Mouse (Mus musculus) right cerebral cortex, postnatal 10 days (tissue): ENCODE results near the gene Aggf1.
"Not testable (repeated sequence)": the region's sequence is repeated elsewhere in the genome, so short reads cannot be mapped to it uniquely, and the experiment has no call there.

Source experiments
- DNase-seq, 2 experiments: peaks; one replicate each; pipeline ENCODE4 v3.0.0; 2021; ENCODE audit warnings: low spot score in 2 of 2

Aggf1 gene

DNA sequence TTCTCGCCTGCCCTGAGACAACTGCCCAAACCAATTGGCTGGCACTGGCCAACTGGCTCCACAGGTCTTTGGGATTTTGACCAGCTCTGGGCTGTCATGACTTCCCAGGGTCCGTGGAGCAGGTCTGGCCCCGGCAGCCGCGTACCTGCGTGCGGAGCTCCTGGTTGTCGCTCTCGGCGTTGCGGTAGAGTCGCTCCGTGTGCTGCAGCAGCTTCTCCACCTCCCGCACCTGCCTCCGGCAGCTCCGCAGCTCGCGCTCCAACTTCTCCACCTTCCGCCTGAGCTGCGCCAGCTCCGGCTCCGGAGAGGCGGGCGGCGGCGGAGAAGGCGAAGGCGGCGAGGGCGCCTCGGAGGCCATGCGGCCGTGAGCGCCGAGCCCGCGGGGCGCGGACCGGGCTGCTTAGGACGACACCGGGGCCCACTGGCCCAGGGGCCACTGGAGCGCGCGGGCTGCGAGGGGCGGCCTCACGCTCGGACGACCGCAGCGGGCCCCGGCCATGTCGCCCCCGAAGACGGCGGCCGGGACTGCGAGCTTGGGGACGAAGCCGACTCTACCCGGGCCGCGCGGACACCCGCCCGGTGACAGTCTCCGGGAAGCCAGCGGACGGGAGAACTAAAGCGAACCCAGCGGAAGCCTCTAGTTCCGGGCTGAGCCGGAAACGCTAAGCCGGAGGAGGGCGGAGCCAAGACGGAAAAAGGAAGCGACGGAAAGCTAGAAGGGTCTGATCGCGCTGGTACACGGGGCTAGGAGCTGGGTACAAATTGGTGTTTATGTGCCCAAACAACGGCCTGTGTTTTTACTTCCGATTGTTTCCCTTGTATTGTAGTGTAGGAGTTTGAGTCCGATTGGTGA is at the start of gene Aggf1:
TSS of gene Aggf1 (minus strand) at position 652 of the 853 bp plus-strand sequence.
- peak; percentile 94 for DNase-seq

DNA sequence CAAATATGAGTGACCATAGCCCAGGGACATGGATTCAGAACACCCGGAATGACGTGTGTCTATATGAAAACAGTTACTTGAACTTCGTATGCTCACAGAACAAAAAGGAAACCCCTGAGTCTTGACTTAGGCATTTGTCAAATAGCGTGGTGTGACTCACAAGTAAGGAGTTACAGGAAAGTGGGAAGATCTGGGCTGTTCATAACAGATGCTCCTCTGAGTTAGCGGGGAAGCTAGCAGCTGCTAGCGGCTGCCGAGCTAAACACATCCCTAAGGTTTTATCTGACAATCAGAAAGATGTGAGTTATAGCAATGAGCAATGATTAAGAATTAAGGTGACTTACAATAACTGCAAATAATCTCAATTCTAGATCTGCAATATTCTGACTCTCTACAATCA is 49.8 kb upstream of the Aggf1 start:
- no peak for DNase-seq

DNA sequence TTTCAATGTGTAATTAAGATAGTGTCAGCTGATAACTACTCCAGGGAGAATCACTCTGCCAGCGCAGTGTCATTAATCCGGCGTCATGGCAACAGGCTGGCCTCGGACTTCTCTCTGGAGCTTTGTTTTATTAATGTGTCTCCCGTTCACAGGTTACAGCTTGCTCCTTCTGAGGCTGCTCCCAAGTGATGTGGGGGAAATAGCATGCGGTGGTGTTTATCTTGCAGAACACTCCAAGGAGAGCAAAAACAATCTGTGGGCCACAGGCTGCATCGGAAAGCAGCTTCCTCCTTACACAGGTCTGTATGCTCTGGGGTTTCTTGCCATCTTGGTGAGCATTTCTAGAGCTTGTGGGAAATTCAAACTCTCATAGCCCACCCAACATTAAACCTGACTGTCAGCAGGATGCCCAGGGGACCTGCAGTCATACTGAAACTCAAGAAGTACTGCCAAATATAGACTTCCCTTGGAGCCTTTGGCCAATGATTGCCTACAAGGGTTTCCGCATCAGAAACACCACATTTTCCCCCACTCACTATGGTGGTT is 44.1 kb upstream of the Aggf1 start:
- peak; percentile 34 to 46 for DNase-seq

GRCm38 (mm10) chr13:95418575-95419203 is 43.5 kb upstream of the Aggf1 start:
- no peak for DNase-seq

- DNase-seq, result no peak
These were observed 37.1 kb upstream of the Aggf1 start for GRCm38 (mm10) chr13:95412257-95412656.

DNA sequence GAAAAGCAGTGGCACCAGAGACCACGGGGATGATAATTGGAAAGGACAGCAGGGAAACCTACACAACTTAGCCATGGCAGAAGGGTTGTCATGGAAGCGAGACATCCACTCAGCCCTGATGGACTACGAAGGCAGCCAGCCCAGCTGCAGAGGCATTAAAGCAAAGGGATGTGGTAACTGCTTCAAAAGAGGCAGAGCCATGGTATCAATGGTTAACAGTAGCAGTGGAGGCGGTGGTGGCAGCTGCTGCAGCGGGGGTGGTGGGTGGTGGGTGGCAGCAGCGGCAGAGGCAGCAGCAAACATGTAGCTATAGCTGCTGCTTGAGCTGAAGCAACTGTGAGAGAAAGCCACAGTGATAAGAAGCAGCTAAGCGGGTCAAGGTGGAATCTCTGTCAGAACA is 18.1 kb upstream of the Aggf1 start:
- DNase-seq, result no peak

DNA sequence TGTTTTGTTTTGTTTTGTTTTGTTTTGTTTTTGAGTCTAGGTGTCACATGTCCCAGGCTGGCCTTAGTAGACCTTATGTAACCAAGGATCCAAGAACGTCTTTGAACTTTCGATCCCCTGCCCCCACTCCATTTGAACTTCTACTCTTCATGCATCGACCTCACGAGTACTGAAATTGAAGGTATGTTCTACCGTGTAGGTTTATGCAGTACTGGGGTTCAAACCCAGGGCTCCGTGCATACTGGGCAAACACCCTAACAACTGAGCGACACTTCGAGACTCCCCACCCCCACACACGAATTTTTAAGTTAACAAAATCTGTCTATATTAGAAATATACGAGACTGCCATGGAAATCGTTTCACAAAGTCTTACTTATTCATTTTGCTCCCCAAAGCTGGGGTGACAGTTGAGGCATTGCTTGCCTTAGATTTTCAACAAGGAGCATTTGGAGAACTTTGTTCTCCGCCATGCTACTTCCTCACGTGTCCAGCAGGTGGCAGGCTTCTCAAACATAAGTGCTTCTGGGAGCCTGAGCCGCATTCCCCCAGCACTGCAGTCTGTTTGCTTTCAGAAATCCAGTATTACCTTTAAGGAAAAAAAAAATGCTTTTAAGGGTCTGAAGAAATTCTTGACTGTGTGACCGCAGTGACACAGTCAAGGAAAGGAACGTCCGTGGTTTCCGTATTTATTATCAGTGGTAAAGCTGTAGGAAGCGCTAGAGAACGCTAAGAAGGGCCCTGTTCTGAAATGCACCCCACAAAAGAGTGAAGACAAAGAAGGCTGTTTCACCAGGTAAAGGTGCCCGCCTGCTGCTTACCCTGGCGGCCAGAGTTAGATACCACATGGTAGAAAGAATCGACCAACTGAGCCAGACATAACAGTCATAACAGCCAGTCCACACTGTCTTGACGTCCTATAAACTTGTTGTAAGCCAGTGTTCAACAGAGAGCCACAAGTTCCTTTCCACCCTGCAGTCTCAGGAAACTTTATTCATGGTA is 15.0 kb upstream of the Aggf1 start:
- peak; percentile 82 to 89 for DNase-seq

DNA sequence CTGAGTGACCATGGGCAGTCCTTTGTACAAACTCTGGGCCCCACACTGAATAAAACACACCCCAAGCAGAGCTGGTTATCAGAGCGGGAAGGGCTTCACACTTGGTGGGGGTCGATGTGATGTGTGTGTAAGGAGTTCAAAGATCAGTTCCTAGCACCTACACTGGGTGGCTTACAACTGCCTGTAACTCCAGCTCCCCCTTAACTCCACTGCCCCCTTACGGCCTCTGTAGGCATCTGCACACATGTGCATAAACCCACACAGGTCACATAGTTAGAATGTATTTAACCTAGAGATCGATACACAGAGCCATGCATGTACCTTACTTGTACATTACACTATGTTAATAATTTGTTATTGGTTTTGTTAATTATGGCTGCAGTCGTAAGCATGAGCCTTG is 13.1 kb upstream of the Aggf1 start:
- DNase-seq, result no peak

DNA sequence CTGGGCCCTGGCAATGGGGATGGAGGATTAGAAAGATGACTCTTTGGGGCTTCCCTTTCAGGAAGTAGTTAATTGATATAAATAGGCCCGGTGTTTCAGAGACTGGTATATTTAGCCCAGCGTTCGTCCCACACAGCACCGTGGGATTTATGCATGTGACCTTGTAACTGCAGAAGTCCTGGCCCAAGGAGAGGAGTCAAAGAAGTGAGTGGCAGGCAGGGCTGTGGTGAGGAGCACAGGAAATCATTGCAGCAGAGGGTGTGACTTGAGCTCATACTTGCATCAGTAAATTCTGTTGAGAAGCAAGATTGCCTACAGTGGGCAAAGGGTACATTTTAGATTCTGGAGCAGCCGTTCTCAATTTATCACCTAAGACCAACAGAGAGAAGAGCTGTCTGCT is 7.3 kb upstream of the Aggf1 start:
- DNase-seq, result no peak

- no peak for DNase-seq
These were observed 3.5 kb upstream of the Aggf1 start for GRCm38 (mm10) chr13:95378696-95379095.

GRCm38 (mm10) chr13:95376689-95377289 is 1.6 kb upstream of the Aggf1 start:
- DNase-seq, result not testable (repeated sequence)

GRCm38 (mm10) chr13:95375554-95375914 is 382 bp upstream of the Aggf1 start:
- DNase-seq, result no peak

- DNase-seq, result no peak
These were observed 8.8 kb downstream of the Aggf1 start for GRCm38 (mm10) chr13:95366356-95366755.

DNA sequence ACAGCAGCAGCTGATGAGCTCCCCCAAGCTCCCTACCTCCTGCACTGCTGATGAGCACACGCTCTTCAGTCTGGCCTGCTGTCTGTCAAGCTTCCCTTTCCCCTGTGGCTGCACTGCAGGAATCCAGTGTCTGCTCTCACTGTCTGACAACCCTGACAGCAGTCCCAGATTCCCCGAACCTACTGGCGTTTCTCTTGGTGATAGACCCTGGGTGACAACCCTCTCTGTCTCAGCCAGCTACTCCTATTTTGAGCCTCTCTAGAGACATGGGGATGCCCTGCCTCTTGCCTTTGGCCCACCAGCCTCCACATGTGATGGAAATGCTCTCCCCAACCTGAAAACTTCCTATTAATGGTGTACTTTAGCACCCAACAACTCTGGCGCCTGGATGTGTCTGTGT is 11.7 kb downstream of the Aggf1 start:
- DNase-seq, result no peak

DNA sequence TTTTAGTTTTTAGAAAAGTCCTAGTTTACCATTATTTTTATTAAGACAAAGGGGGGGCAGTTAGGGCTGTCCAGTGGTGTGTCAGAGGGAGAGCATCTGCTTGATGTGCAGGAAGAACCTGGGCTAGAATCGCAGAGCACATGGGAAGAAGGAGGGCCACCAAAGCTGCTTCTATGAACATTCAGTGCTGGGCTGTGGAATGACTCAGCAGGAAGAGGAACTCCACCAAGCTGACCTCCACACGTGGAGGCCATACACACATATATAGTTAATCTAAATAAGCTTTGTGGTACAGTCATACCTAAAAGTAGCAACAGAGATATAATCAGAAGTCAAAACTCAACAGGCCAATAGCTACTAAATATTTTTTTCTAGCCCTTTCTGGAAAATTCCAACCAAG is 16.9 kb downstream of the Aggf1 start:
- DNase-seq, result no peak

- no peak for DNase-seq
These were observed 26.7 kb downstream of the Aggf1 start for GRCm38 (mm10) chr13:95348476-95348875.

DNA sequence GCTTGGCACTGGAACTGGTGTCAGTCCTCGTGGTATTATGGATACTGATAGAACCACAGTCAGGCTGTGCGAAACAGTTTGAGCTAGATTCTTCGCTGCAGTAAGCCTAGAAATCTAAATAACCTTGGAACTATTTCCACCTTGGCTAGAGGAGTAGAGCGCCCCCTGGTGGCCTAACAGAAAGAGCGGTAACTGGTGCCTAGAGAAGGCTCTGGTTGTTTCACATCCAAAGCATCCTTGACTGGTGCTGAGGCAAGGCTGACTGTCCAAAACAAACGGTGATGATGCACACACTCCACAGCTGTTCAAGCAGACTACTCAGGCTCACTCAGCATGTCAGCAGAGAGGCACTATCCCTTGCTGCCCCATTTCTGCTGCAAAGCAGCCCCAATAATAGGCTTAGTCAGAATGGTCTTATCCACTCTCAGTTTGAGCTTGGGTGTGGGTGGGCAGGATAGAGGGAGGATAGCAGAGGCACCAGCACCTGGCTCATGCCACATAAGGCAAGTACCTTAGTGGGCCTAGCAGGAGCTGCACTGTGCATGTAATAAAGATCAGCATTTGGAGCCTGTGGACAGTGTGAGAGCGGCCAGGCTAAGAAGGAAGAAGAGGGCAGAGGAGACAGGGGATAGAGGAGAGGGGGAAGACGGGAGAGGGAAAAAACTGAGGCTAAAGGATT is 28.0 kb downstream of the Aggf1 start:
- DNase-seq, result peak; percentile 86 to 91

- DNase-seq, result no peak
These were observed 29.3 kb downstream of the Aggf1 start for GRCm38 (mm10) chr13:95345869-95346268.

- no peak for DNase-seq
These were observed 31.7 kb downstream of the Aggf1 start for GRCm38 (mm10) chr13:95343470-95343869.

GRCm38 (mm10) chr13:95336122-95336677 is 39.0 kb downstream of the Aggf1 start:
- DNase-seq, result peak; percentile 49 to 50
